Comparison of ENCODE assay signal across 22 mouse cellular contexts in the genomic region with DNA sequence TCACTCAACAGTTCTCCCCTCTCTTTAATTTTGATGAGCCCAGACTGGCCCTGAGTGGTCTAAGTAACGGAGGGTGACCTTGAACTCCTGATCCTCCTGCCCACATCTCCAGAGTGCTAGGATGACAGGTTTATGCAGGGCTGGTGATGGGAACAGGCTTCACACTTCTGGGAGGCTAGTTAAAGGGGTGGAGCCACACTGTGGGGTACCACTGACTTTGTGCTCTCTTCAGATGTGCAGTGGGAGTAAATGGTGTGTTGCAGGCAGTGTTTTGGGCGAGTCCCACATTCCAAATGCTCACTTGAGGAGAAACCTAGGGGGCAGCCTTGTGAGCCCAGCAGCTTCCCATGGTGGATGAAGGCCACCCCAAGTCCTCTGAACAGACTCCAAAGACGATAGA. TPM values are rescaled to one million over a fixed set of nuclear protein-coding genes. Genes with fewer than 3 reads are reported as not detected.
A peak's percentile ranks its signal among the peaks of the same experiment; 100 is the strongest.
DNase-seq lines count a peak whose midpoint lies in the region; TF ChIP-seq lines count a peak whose summit lies in the region.
"Had no signal": no experiment of that assay in that cellular context is flagged by ENCODE, and none has a peak within 500 bp of the region (broad histone marks: within the 10 kb centered on the region; RNA-seq: fewer than 3 reads in every experiment).

No protein-coding gene starts in this region.

- peak; percentile 73 for DNase-seq in R1 (ENCODE audit: low read depth, low spot score)
- no peak for DNase-seq in left cerebral cortex, postnatal 10 days (ENCODE audit: extremely low spot score in 1 of 2, low spot score in 2 of 2)
- DNase-seq in embryo, embryonic 10 days (ENCODE audit: low spot score): no peak
- no peak for DNase-seq in gastrocnemius, postnatal 25 days
- DNase-seq: adrenal gland, adult 8-10 months; adrenal gland, postnatal 14 days; adrenal gland, postnatal 36 days; cerebellum, adult 11-12 months; cerebellum, adult 2 months; cerebellum, adult 9-10 months; cerebellum, postnatal 10 days; cerebellum, postnatal 25 days; embryo, embryonic 11 days had no signal

- H3K4me1 ChIP-seq in E14TG2a.4 (replicated peaks; ENCODE audit: low read depth, low read length): peaks cover 33% of the 10 kb centered on the region
- H3K4me1 ChIP-seq in ES-Bruce4 (ENCODE audit: control insufficient read depth, insufficient read depth, low read length): no peaks in the 10 kb centered on the region
- H3K4me1 ChIP-seq: embryonic facial prominence, embryonic 13.5 days; embryonic facial prominence, embryonic 15.5 days; forebrain, embryonic 12.5 days had no signal

- TF ChIP-seq CTCF in E14TG2a.4 (conservative IDR thresholded peaks at IDR 0.05; ENCODE audit: low read length) (peak; percentile 6; the same call in 1 of the 2 replicates), ES-Bruce4 (IDR thresholded peaks at IDR 0.05; ENCODE audit: low read depth, low read length) (no peak)

- TF ChIP-seq POLR2A in ES-Bruce4 (IDR thresholded peaks at IDR 0.05; ENCODE audit: insufficient read depth, low read length): no peak

- H3K36me3 ChIP-seq in E14TG2a.4 (ENCODE audit: insufficient read depth, low read length) (no peaks in the 10 kb centered on the region), ES-Bruce4 (ENCODE audit: control insufficient read depth, insufficient read depth, low read length, poor library complexity, severe bottlenecking) (no peaks in the 10 kb centered on the region)
- H3K36me3 ChIP-seq: embryonic facial prominence, embryonic 13.5 days; embryonic facial prominence, embryonic 15.5 days; forebrain, embryonic 10.5 days; forebrain, embryonic 12.5 days; G1E had no signal

- H3K4me3 ChIP-seq in E14TG2a.4 (replicated peaks; ENCODE audit: low read length) (no peak overlapping the region), ES-Bruce4 (ENCODE audit: low read depth, low read length) (no peak overlapping the region)
- H3K4me3 ChIP-seq: embryonic facial prominence, embryonic 13.5 days; embryonic facial prominence, embryonic 15.5 days; erythroblast, embryonic 14.5 days; forebrain, embryonic 10.5 days; forebrain, embryonic 12.5 days had no signal

- H3K27me3 ChIP-seq in E14TG2a.4 (ENCODE audit: insufficient read depth, low read length) (peaks cover 12% of the 10 kb centered on the region; the same call in 1 of the 2 replicates), ES-Bruce4 (ENCODE audit: control insufficient read depth, insufficient read depth, low read length, poor library complexity, severe bottlenecking) (no peaks in the 10 kb centered on the region)
- H3K27me3 ChIP-seq: forebrain, embryonic 12.5 days; Patski had no signal

- peak overlapping the region; percentile 17 for H3K27ac ChIP-seq in ES-Bruce4 (ENCODE audit: insufficient read depth, low read length)
- H3K27ac ChIP-seq: embryonic facial prominence, embryonic 13.5 days; embryonic facial prominence, embryonic 15.5 days; forebrain, embryonic 10.5 days; forebrain, embryonic 12.5 days had no signal

- no peak for TF ChIP-seq EP300 in ES-Bruce4 (IDR thresholded peaks at IDR 0.05; ENCODE audit: insufficient read depth, low read depth, low read length)

- no peak overlapping the region for H3K9ac ChIP-seq in ES-Bruce4 (ENCODE audit: low read depth, poor library complexity, severe bottlenecking)
- H3K9ac ChIP-seq: embryonic facial prominence, embryonic 13.5 days; embryonic facial prominence, embryonic 15.5 days; forebrain, embryonic 12.5 days had no signal

- H3K9me3 ChIP-seq in E14TG2a.4 (ENCODE audit: low read length): peaks cover 5% of the 10 kb centered on the region; the same call in 1 of the 2 replicates
- no peaks in the 10 kb centered on the region for H3K9me3 ChIP-seq in ES-Bruce4 (replicated peaks; ENCODE audit: control insufficient read depth, insufficient read depth, low read length, poor library complexity, severe bottlenecking)
- H3K9me3 ChIP-seq: embryonic facial prominence, embryonic 13.5 days; embryonic facial prominence, embryonic 15.5 days; forebrain, embryonic 10.5 days; forebrain, embryonic 12.5 days; G1E had no signal

- intact Hi-C loops in left cerebral cortex, postnatal 10 days (cut with DNase I): no loop called here

RNA-seq across cellular contexts. Expression of a gene that starts 21.2 kb away (rescaled TPM):
- 37.0 and 38.0 TPM in 2 replicates for polyA plus RNA-seq in ES-Bruce4 (2011; ENCODE audit: insufficient read depth, insufficient read length, low read depth, missing spikeins)
- total RNA-seq in left cerebral cortex, postnatal 10 days (2021): 100 to 1,000 TPM; 127 to 133 TPM
- 10 to 100 TPM; 66.6 to 67.1 TPM for total RNA-seq in gastrocnemius, postnatal 25 days (2021)
